Mouse (Mus musculus): Measurements from ENCODE around the gene Rnaseh2b. TPM values are rescaled to one million over a fixed set of nuclear protein-coding genes. Genes with fewer than 3 reads are reported as not detected.

The Rnaseh2b gene
- polyA plus RNA-seq, 1 experiment = 16.0 TPM

DNA sequence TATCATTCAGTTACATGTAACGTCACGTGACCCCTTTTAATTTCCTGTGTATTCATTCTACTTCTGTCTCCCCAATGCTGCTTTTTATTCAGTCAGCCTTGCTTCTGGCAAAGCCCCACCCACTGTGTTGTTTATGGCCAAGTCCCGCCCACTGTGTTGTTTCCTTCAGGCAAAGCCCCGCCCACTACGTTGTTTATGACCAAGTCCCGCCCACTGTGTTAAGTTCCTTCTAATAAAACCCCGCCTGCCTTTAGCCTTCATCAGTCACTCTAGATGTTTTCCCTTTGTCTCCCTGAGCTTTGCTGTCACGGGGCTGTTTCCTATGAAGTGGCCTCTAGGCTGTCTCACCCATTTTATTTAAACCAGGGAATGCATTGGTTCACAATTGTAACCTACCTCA, 38.0 kb upstream of the Rnaseh2b start:
- 67% methylated on average over 8 of the region's 8 CpGs for WGBS
- H3K27me3 ChIP-seq (ENCODE audit: control insufficient read depth, insufficient read depth, low read length) = no peaks in the 10 kb centered on the region
- H3K27ac ChIP-seq (ENCODE audit: insufficient read depth, low read length) = no peak overlapping the region
- no peak for TF ChIP-seq CTCF (IDR thresholded peaks at IDR 0.05; ENCODE audit: borderline replicate concordance, insufficient read depth, low read depth, low read length)
- TF ChIP-seq POLR2A (IDR thresholded peaks at IDR 0.05; ENCODE audit: borderline replicate concordance, insufficient read depth, low read length) = no peak
- no peaks in the 10 kb centered on the region for H3K4me1 ChIP-seq (ENCODE audit: control insufficient read depth, insufficient read depth, low read length)
- DNase-seq = no peak
- H3K4me3 ChIP-seq (replicated peaks; ENCODE audit: insufficient read depth, low read depth, low read length) = no peak overlapping the region

DNA sequence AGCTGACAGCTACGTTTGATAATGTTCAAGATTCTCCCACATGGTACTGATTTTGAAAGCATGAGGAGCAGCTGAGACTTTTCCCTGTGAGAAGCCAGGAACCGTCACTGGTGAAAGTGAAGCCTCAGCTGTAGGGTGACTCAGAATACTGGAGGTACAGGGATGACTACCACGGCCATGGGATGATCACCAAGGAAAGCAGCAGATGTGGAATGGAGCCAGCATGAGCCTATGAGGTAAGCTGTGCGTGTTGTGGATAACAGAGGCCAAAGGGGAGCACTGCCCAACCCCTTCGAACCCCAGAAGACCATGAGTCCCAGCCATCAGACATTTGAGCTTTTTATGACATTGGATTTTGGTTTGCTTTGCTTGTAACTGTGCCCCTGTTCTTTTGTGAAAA, 36.3 kb upstream of the Rnaseh2b start:
- no peak for DNase-seq
- Histone ChIP-seq H3K4me1 (ENCODE audit: control insufficient read depth, insufficient read depth, low read length) (no peaks in the 10 kb centered on the region), H3K27me3 (ENCODE audit: control insufficient read depth, insufficient read depth, low read length) (no peaks in the 10 kb centered on the region), H3K4me3 (replicated peaks; ENCODE audit: insufficient read depth, low read depth, low read length) (no peak overlapping the region), H3K27ac (ENCODE audit: insufficient read depth, low read length) (no peak overlapping the region)
- WGBS = 79% methylated on average over 5 of the region's 5 CpGs
- TF ChIP-seq POLR2A (IDR thresholded peaks at IDR 0.05; ENCODE audit: borderline replicate concordance, insufficient read depth, low read length) (no peak), CTCF (IDR thresholded peaks at IDR 0.05; ENCODE audit: borderline replicate concordance, insufficient read depth, low read depth, low read length) (no peak)

DNA sequence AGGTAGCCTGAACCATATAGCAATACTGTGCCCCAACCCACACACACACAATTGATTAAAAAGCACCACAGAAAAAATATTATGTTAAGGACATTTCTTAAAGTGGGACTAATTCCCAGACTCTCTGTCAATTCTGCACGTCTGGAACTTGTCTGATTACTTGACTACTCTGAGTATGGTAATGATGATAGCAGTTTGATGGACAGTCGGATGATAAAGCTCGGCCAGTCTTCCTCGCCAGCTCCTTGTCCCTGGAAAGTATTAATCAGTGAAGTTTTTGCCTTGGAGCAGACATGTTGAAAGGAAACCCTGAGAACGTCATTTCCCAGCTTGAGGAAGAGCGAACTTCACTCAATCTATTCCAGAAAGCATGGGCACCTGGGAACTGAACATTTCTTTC, 34.3 kb upstream of the Rnaseh2b start:
- Histone ChIP-seq H3K4me3 (replicated peaks; ENCODE audit: insufficient read depth, low read depth, low read length) (no peak overlapping the region), H3K4me1 (ENCODE audit: control insufficient read depth, insufficient read depth, low read length) (no peaks in the 10 kb centered on the region), H3K27ac (ENCODE audit: insufficient read depth, low read length) (no peak overlapping the region), H3K27me3 (ENCODE audit: control insufficient read depth, insufficient read depth, low read length) (no peaks in the 10 kb centered on the region)
- no peak for DNase-seq
- TF ChIP-seq POLR2A (IDR thresholded peaks at IDR 0.05; ENCODE audit: borderline replicate concordance, insufficient read depth, low read length) (no peak), CTCF (IDR thresholded peaks at IDR 0.05; ENCODE audit: borderline replicate concordance, insufficient read depth, low read depth, low read length) (no peak)
- 85% methylated on average over 6 of the region's 6 CpGs for WGBS

- Histone ChIP-seq H3K4me3 (replicated peaks; ENCODE audit: insufficient read depth, low read depth, low read length) (no peak overlapping the region), H3K4me1 (ENCODE audit: control insufficient read depth, insufficient read depth, low read length) (no peaks in the 10 kb centered on the region), H3K27me3 (ENCODE audit: control insufficient read depth, insufficient read depth, low read length) (no peaks in the 10 kb centered on the region), H3K27ac (ENCODE audit: insufficient read depth, low read length) (no peak overlapping the region)
- no peak for DNase-seq
- 13% methylated on average over 10 of the region's 10 CpGs for WGBS
- TF ChIP-seq POLR2A (IDR thresholded peaks at IDR 0.05; ENCODE audit: borderline replicate concordance, insufficient read depth, low read length) (no peak), CTCF (IDR thresholded peaks at IDR 0.05; ENCODE audit: borderline replicate concordance, insufficient read depth, low read depth, low read length) (no peak)
These were observed 33.3 kb upstream of the Rnaseh2b start for GRCm38 (mm10) chr14:62258978-62259536.

GRCm38 (mm10) chr14:62270698-62271396, 21.5 kb upstream of the Rnaseh2b start:
- no peak for TF ChIP-seq POLR2A (IDR thresholded peaks at IDR 0.05; ENCODE audit: borderline replicate concordance, insufficient read depth, low read length)
- WGBS = 40% methylated on average over 12 of the region's 12 CpGs

GRCm38 (mm10) chr14:62273604-62274003, 18.8 kb upstream of the Rnaseh2b start:
- Histone ChIP-seq H3K27ac (ENCODE audit: insufficient read depth, low read length) (no peak overlapping the region), H3K4me3 (replicated peaks; ENCODE audit: insufficient read depth, low read depth, low read length) (no peak overlapping the region), H3K27me3 (ENCODE audit: control insufficient read depth, insufficient read depth, low read length) (no peaks in the 10 kb centered on the region), H3K4me1 (ENCODE audit: control insufficient read depth, insufficient read depth, low read length) (no peaks in the 10 kb centered on the region)
- no peak for TF ChIP-seq CTCF (IDR thresholded peaks at IDR 0.05; ENCODE audit: borderline replicate concordance, insufficient read depth, low read depth, low read length)
- no peak for TF ChIP-seq POLR2A (IDR thresholded peaks at IDR 0.05; ENCODE audit: borderline replicate concordance, insufficient read depth, low read length)
- DNase-seq = no peak
- 77% methylated on average over 3 of the region's 3 CpGs for WGBS

More at GRCm38 (mm10) chr14:62270698-62271396, 21.5 kb upstream of the Rnaseh2b start:
- DNase-seq = no peak
- H3K27me3 ChIP-seq (ENCODE audit: control insufficient read depth, insufficient read depth, low read length) = no peaks in the 10 kb centered on the region
- no peak overlapping the region for H3K27ac ChIP-seq (ENCODE audit: insufficient read depth, low read length)
- H3K4me3 ChIP-seq (replicated peaks; ENCODE audit: insufficient read depth, low read depth, low read length) = no peak overlapping the region
- no peaks in the 10 kb centered on the region for H3K4me1 ChIP-seq (ENCODE audit: control insufficient read depth, insufficient read depth, low read length)

- H3K27ac ChIP-seq (ENCODE audit: insufficient read depth, low read length) = no peak overlapping the region
- no peak overlapping the region for H3K4me3 ChIP-seq (replicated peaks; ENCODE audit: insufficient read depth, low read depth, low read length)
- DNase-seq = no peak
- TF ChIP-seq CTCF (IDR thresholded peaks at IDR 0.05; ENCODE audit: borderline replicate concordance, insufficient read depth, low read depth, low read length) = no peak
- no peak for TF ChIP-seq POLR2A (IDR thresholded peaks at IDR 0.05; ENCODE audit: borderline replicate concordance, insufficient read depth, low read length)
- H3K4me1 ChIP-seq (ENCODE audit: control insufficient read depth, insufficient read depth, low read length) = no peaks in the 10 kb centered on the region
- 78% methylated on average over 2 of the region's 2 CpGs for WGBS
- no peaks in the 10 kb centered on the region for H3K27me3 ChIP-seq (ENCODE audit: control insufficient read depth, insufficient read depth, low read length)
These were observed 9.4 kb upstream of the Rnaseh2b start for GRCm38 (mm10) chr14:62282974-62283373.

DNA sequence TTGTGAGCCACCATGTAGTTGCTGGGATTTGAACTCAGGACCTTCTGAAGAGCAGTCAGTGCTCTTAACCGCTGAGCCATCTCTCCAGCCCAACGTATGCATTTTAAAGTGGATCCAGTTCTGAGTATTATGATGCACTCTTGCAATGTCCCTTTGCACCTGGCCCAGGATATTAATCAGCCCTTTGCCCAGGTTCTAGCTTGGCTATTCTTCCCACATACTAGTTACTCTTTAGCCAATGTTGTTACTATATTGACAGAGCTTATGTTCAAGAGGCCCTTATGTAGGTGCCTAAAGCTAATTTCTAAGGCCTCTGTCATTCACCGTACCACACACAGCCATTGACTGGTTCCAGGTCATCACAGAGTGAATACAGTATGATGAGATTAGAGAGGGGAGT, 3.7 kb upstream of the Rnaseh2b start:
- DNase-seq = no peak
- Histone ChIP-seq H3K4me3 (replicated peaks; ENCODE audit: insufficient read depth, low read depth, low read length) (no peak overlapping the region), H3K27ac (ENCODE audit: insufficient read depth, low read length) (no peak overlapping the region), H3K4me1 (ENCODE audit: control insufficient read depth, insufficient read depth, low read length) (no peaks in the 10 kb centered on the region), H3K27me3 (ENCODE audit: control insufficient read depth, insufficient read depth, low read length) (no peaks in the 10 kb centered on the region)
- 95% methylated on average over 3 of the region's 3 CpGs for WGBS
- no peak for TF ChIP-seq POLR2A (IDR thresholded peaks at IDR 0.05; ENCODE audit: borderline replicate concordance, insufficient read depth, low read length)
- no peak for TF ChIP-seq CTCF (IDR thresholded peaks at IDR 0.05; ENCODE audit: borderline replicate concordance, insufficient read depth, low read depth, low read length)

All from cerebellum, adult 2 months (tissue).